Mouse (Mus musculus) spleen, postnatal 14 days (tissue): ENCODE measurements around the gene Slc11a2.

Experiments used
- DNase-seq, 2 experiments: peaks; one replicate each; pipeline ENCODE4 v3.0.0; 2021 to 2022; ENCODE audit warnings: low spot score in 2 of 2

Gene Slc11a2

DNA sequence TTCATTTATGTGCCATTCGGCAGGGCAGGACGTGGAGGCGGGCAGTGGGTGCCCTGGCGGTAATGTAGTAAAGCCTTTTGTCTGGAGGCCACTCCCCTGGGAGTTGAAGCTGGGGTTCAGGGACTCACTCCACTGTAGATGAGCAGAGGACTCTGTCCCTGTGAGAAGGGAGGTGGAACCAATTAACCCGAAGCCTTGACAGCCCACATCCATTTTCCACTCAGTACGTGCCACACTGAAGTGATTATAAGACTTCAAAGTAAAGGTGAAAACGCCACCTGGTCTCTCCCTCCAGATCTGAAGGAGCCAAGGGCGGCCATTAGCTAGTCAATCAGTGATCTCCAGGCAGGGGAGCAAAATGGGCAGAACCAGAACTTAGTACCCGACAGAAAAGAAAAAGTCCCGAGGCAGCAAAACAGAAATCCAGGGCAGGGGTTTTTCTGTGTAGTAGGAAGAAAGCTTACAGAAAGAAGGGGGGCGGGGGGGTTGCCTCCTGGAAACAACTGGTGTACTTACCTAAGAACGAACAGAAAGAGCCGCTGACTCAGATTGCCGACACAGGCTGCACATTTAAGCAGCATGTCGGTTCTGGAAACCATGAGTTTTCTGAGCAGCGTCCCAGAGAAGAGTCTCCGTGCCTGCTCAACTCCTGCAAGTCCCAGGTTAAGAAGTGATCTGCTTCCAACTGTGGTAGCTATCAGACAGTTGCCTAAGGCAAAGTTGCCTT lies at the start of gene Slc11a2:
Gene Slc11a2, minus strand, starts transcription at position 677 of the 727 bp plus-strand sequence.
- no peak for DNase-seq

DNA sequence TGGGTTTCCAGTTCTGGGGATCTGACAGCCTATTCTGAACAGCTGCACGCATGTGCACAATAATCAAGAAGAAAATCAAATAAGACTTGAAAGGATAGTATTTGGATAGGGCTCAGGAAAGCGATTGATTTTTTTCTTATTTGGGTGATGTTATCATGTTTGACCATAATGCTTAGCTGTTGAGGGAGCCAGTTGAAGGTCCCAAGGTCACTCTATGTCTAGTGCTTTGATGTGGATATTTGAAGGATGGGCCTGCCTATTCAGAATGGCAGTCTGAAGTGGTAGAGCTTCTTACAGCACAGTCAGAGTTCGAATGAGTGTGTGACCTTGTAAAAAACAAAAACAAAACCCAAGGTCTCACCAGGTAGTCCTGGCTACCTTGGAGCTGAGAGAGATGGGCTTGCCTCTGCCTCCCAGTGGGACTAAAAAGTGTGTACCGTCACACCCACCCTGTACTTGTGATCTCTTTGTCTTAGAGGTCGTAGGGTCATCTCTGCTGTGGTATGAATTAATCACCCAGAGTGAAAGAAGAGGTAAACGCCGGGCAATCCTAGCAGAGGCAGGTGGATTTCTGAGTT lies 49.1 kb upstream of the Slc11a2 start:
- no peak for DNase-seq

DNA sequence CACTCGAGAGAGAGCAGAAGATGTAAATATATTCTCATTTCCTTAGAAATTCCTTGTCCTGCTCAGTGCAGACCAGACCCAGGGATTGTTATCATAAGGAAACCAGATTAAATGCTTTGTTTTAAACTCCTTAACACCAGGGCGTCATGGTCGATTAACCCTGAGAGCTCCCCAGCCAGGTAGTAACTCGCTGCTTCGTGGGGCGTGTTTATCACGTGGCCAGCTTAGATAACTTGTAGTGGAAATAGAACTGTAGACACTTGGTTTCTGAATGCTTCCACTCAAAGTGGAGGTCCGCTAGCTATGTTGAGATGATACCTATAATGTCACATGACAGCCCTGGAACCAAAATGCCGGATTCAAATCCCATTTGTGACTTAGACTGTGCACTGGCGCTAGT lies 45.2 kb upstream of the Slc11a2 start:
- DNase-seq: no peak

DNA sequence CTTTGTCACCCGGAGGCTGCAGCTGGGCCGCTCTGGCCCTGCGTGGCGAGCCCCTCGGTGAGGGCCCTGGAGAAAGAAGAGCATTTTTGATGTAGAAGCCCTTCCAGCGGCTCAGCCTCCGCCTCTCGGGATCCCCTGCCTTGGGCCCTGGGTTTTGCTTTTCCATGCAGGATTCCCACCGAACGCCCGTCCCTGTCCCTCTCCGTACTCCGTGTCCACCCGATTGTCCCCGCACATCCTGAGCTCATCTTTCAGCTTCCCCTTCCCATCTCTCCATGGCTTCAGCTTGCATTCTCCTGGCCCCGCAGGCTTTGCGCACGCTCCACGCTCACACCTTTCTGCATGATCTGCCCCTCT lies 44.3 kb upstream of the Slc11a2 start:
- no peak for DNase-seq

DNA sequence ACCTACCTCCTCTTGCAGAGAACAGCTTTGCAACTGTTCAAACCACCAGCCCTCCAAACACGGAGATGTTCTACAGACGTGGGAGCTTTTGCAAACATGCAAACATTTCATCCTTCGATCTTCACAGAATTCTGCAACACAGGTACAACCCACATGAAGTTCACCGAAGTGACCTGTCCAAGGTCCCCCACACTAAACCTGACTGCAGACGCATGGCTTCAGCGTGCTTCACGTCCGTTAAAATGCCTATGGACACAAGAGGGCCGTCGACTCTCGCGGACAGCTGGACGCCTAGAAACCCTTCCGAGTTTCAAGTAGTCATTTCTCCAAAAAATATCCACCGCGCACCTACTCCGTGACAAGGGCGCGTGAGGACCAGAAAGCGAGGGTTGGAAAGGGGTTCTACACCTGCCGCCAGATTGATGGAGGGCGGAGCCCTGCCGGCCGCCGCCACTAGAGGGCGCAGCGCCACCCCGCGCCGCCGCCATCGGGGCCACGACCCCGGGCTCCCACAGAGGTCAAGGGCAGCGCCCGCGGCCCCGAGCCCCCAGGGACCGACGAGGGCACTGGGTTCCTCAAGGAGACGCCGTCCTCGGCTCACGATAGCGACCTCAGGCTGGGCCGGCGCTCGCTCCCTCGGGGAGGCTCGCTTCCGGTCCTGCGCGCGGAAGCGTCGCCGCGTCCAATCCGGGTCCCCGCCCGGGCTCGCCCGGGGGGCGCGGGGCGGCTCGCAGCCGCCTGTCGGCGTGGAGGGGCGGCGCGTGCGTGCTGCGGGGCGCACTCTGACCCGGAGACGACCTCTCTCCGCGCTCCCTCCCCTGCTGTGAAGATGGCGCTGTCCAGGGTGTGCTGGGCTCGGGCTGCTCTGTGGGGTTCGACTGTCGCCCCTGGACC lies 43.7 kb upstream of the Slc11a2 start, which contains the start of gene Letmd1:
Gene Letmd1, plus strand, starts transcription at position 729 of the 894 bp plus-strand sequence.
- peak; percentile 65 to 76 for DNase-seq

DNA sequence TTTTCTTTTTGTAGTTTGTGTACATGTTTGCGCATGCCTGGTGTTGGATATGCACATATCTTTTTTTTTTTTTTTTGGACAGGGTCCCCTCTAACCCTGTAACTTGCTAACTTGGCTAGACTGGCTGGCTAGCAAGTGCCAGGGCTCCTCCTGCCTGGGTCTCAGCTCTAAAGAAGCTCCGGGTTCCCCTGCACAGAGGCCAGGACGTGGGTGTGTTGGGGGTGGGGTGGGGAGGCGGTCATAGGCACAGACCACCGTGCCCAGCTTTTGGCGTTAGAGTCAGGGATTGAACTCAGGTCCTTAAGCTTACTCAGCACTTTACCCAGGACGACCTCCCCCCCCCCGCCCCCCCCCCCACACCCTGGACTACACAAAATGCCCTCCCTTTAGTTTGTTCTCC lies 42.9 kb upstream of the Slc11a2 start:
- DNase-seq: no peak

DNA sequence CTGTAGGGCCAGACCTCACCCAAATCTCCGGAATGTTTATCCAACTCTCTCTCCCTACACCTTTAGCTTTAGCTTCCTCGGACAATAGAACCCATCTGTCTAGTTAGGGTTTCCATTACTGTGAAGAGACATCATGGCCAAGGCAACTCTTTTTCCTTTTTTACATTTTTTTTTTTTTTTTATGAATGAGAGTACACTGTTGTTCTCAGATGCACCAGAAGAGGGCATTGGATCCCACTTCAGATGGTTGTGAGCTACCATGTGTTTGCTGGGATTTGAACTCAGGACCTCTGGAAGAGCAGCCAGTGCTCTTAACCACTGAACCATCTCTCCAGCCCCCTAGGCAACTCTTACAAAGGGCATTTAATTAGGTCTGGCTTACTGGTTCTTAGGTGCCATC lies 40.6 kb upstream of the Slc11a2 start:
- no peak for DNase-seq

DNA sequence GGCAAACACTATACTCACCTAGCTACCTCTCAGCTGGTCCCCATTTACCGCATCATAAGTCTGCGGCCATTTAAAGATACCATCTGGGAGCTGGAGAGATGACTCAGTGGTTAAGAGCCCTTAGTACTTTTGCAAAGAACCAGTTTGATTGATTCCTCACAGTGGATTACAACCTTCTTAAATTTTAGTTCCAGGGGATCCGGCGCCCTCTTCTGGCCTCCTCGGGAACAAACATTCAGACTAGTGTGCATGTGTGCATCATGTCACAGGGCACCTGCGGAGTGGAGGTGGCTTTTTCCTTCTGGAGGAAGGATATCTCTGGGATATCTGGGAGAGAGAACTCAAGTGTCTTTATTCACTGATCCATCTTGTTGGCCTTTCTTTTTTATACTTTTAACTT lies 38.8 kb upstream of the Slc11a2 start:
- peak; percentile 34 to 62 for DNase-seq

DNA sequence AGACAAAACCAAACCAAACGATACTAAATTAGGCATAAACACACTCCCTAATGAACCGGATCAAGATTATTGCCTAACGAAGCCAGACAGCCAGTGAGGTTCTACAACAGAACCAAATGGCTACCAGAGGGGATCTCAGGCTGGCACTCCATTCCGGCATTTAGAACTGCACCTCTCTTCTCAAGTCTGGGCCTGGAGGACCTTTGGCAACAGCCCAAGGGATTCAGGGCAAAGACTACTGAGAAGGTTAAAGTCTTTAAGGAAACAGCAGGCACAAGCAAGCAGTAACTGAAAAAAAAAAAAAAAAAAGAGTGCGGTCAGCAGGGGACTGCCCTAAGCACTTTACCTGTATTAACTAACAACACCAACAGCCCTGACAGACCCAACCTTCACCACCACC lies 37.2 kb upstream of the Slc11a2 start:
- DNase-seq: no peak

DNA sequence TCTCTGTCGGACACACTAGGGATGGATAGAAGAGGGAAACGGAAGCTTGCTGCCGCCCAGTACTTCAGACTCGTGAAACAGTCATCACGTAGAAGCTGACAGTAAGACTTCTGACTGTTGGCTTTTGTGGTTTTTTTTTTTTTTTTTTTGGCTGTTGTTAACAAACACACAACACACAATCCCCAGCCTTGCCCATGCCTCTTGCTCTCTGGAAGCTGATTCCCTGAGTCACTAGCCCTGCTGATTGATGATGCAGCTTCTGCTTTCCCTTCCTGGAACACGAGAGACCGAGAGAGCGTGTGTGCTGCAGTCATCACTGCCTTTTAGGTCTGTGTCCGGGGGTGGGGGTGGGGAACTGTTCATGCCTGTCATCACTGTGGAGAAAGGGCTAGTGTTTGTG lies 36.8 kb upstream of the Slc11a2 start:
- no peak for DNase-seq

DNA sequence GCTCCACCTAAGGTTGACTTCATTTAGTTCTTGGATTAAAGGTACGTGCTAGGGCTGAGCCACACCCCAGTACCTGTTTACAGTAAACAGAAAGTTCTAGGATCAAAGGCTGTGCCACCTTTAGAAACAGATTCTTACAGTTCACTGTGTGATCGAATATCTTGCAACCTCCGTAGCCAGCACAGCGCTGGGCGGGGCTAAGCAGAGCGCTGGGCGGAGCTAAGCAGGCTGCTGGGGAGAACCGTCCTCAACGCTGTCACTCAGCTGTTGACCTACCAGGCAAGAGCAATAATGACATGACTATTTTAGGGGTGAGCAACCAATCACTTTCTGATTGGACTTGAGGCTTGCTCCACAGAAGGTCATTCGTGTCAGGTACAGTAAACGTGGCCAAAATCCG lies 36.1 kb upstream of the Slc11a2 start:
- peak in 1 of 2 experiments; percentile 33 for DNase-seq

DNA sequence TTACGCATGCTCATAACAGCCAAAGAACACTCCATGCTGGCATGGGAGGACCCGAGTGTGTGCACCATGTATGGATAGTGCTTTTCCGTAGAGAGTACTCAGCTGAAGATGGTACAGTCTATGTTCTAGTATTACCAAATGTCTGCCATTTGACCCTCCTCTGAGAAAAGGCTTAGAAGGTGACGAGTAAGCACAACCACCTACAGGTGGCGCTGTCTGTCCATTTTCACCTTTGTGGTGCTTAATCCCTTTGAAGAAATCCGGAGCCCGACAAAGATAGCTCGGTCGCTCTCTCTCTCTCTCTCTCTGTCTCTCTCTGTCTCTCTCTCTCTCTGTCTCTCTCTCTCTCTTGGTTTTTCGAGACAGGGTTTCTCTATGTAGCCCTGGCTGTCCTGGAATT lies 33.2 kb upstream of the Slc11a2 start:
- DNase-seq: peak in 1 of 2 experiments; percentile 57

DNA sequence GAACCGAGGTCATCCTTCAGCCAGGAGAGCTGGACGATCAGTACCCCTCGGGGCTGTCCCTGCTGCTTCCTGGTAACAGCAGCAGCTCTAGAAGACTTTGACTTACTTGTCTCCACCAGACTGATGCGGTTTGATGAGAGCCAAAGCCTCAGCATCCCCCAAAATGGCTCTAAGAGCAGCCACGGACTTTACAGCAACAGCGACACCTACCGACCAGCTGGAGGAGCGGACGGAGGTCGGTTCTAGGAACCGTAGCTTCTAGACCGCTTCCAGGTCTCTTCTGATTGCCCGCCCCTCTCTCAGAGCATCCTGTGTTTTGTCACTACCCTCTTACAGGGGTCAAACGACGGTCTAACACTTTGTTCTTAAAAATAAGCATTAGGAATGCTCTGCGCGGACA lies 32.5 kb upstream of the Slc11a2 start:
- DNase-seq: peak; percentile 42 to 69

DNA sequence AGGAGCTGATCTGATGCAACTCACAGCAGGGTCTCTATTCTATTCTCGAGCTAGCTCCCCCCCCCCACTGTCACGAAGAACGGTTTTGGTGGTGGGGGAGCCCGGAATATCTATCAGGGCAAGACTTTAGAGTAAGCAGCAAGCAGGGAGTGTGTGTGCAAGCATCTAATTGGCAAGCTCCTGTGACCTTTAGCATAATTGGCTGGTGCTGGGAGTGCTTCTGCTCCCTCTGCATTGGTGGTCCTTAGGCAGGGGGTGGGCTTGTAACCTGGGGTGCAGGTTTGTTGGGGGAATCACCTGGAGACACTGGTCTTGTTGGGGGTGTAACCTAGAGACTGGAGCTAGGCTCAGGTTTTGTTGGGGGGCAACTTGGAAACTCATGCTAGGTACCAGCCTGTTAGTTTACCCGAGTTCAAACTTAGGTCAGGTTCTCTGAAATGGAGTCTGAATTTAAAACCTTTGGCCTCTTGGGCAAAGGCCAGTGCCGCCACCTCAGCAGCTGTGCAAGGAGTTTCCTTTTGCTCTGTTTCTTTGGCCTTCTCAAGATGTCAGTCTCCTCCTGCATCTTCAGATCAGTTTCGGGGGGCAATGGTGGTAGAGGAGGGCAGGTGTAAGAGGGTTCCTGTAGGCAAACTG lies 31.6 kb upstream of the Slc11a2 start:
- no peak for DNase-seq

DNA sequence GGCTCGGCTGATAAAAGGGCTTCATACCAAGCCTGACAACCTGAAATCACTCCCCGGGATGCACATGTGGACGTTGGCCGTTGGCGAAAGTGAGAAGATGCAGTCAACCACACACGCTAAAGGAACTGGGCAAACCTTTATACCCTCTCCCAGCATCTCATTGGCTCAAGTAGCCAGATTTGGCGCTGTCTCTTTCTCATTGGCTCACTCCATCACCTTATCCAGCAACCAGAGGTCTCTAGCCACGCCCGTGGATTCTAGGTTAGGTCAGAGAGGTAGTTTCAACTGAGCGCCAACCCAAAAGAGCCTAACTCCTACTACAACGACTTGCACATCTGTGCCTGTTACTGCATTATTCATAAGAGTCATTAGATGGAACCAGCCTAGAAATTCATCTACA lies 27.6 kb upstream of the Slc11a2 start:
- no peak for DNase-seq

DNA sequence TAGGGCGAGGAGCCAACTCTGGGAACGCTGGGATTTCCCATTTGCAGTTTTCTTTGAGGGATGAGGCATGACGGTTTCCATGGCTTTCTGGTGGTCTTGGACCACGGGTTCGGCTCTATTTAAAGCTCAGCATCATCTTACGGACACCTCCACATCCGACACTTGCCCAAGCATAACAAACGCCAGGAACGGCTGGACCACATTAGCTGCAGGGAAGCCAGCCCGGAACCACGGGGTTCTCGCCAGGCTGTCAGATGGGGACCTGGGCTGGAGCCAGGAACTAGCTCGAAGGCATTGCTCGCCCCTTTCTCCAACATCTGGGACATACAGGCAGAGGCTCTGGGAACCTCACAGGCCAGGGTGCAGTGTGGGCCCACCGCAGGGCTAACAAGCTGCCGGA lies 26.4 kb upstream of the Slc11a2 start:
- no peak for DNase-seq

DNA sequence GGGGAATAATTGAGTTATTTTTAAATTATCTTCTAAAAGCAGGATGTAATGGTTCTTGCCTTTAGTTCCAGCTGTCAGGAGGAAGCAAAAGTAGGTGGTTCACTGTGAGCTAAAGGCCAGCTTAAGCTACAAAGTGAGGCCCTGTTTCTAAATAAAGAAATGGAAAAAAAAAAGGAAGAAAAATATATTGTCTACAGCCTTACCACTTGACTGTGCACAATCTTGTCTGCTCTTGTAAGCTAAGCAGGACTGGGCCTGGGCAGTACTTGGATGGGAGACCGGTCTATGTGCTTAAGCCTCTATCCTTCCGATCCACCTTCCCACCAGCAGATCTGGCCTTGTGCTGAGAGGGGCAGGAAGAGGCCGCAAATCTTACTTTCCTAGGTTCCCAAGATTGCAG lies 24.6 kb upstream of the Slc11a2 start:
- DNase-seq: no peak

DNA sequence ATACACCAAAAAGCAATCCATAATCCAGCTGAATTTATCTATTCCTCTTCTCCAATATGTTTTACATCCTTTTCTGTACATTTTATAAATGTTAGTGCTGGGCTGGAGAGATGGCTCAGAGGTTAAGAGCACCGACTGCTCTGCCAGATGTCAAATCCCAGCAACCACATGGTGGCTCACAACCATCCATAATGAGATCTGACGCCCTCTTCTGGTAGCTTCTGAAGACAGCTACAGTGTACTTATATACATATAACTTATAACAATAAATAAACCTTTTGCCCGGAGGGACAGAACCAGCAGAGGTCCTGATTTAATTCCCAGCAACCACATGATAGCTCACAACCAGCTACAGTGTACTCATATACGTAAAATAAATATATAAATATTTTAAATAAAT lies 23.7 kb upstream of the Slc11a2 start:
- no peak for DNase-seq

DNA sequence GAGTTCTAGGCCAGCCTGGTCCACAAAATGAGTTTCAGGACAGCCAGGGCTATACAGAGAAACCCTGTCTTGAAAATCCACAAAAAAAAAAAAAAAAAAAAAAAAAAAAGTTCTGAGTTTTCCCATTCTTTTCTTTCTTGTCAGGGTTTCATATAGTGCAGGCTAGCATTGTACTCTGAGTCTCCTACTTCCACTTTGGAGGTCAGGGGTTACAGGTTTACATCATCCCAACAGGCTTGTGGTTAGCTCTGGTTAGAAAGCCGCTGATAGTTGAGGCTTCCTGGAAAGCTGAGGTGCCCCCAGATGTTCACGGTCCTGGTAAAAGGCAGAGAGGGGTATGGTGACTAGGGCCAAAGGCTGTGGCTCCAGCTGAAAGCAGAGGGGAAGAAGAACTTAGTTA lies 22.0 kb upstream of the Slc11a2 start:
- no peak for DNase-seq

DNA sequence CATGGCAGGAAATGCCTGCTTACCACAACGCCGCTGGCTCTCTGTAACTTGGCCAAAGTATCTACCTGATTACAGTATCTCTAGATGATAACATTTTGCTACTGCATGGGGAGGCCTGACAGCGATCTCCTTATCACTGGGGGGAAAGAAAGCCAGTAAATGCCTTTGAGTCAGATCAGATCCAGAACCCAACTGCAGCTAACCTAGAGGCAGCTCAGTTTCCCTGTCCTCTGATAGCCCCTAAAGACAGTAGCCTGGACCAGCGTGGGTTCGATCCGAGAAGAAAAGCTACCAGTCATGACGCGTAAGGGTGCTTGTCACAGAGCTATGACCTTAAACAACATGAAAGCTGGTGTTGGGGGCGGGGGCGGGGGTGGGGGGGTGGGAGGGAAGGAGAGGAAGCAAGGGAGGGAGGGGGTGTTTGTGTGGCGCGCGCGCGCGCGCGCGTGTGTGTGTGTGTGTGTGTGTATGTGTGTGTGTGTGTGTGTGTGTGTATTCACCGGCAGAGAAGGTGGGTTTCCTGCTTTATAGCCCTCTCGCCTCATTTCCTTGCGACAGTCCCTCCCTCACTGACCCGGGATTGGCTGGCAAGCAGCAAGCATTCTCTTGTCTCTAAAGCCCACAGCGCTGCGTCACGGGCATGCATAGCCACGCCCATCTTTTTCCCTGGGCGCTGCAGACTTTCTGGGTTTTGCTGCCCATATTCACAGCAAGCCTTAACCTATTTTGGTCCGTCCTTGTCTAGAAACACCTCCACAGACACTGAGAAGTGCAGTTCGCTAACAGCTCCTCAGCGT lies 18.5 kb upstream of the Slc11a2 start:
- peak; percentile 57 to 72 for DNase-seq

DNA sequence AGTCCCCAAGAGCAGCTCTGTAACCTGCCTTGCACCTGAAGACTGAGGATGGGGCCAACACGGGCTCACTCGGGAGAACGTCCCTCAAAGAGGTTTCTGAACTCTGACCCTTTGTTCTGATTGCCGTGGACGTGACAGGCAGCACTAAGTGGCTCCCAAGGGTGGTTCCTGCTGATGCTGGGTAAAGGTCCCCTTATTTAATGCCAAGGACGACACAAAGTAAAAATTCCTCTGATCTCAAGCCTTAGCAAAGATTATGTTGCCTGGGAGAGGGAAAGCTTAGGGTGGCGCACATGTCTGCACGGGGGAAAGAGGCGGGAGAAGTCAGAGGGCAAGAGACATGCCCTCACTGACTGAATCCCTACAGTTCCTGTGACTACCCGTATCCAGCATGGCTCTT lies 11.6 kb upstream of the Slc11a2 start:
- DNase-seq: no peak
